Mouse (Mus musculus) olfactory bulb, adult 2 months (tissue): Measurements from ENCODE around the gene Sema5a. TPM values are rescaled to one million over a fixed set of nuclear protein-coding genes. Genes with fewer than 3 reads are reported as not detected.

ENCODE experiments used
- H3K27ac ChIP-seq: fragments of 200-500 bp; 2 replicates; pipeline ENCODE4 v1.5.1; 2012; ENCODE audit warnings: low read depth, low read length; ENCODE audit not compliant: insufficient read depth
- H3K4me1 ChIP-seq: fragments of 200-500 bp; 2 replicates; pipeline ENCODE4 v1.6.1; 2012; ENCODE audit warnings: low read length; ENCODE audit not compliant: control insufficient read depth, insufficient read depth
- H3K4me3 ChIP-seq: fragments of 200-500 bp; 2 replicates; pipeline ENCODE4 v1.5.1; 2012; ENCODE audit warnings: mild to moderate bottlenecking, low read depth, low read length, moderate library complexity; ENCODE audit not compliant: insufficient read depth
- CTCF ChIP-seq: fragments of 200-500 bp; IDR thresholded peaks from 2 replicates; pipeline ENCODE4 v1.5.1; 2012; ENCODE audit warnings: low read depth, mild to moderate bottlenecking, low read length, moderate library complexity; ENCODE audit not compliant: insufficient read depth
- POLR2A ChIP-seq: fragments of 200-500 bp; IDR thresholded peaks from 2 replicates; pipeline ENCODE4 v1.6.1; 2012; ENCODE audit warnings: mild to moderate bottlenecking, low read depth, low read length, moderate library complexity; ENCODE audit not compliant: insufficient read depth
- WGBS: fragments of 180-500 bp; shearing (Covaris S2); methylation state at CpG from one replicate; pipeline ENCODE4 v1.1.7; 2018; 5-methylcytosine and 5-hydroxymethylcytosine counted together
- polyA plus RNA-seq: library from polyadenylated mRNA; stranded (reverse); fragments of >200 nt; gene quantifications from 2 replicates; pipeline ENCODE4 v1.2.4, GENCODE M21; 2012; ENCODE audit warnings: low replicate concordance; ENCODE audit not compliant: missing spikeins, insufficient read depth, insufficient read length

Sema5a gene
- polyA plus RNA-seq, 1 experiment, result not detected

DNA sequence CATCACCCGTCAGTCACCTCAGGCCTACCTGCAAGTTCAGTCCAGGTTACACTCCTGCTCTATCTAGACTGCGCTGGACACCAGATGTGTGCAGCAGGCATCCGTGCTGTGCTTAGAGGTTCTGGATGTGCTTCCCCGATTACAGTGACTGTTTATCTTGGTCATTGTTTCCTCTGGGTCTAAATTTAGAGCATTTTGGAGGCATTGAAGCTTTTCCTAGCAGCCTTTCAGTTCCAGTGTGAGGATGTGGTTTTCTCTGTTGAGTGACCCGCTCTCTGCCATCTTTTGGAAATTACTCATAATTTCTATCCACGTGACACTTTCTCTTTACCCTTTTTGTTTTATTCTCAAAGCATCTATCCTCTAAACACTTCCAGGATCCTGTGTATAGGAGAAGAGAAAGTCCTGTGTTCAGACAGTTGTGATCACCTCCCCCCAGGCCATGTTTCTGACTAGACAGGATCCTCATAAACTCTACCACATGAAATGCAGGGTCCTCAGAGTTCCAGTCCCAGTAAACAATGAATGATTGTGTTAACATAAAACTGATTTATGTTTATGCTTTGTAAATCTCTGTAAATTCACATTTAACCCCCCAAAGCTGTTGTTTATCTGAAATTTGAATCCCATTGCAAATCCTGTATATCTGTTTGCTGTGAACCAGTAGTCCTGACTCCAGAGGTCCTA is 62.1 kb downstream of the Sema5a start:
- TF ChIP-seq CTCF (no peak), POLR2A (no peak)
- no peak overlapping the region for H3K27ac ChIP-seq
- H3K4me3 ChIP-seq, result no peak overlapping the region
- H3K4me1 ChIP-seq, result no peaks in the 10 kb centered on the region
- 78% methylated on average over 6 of the region's 6 CpGs for WGBS

GRCm38 (mm10) chr15:32310834-32311233 is 66.2 kb downstream of the Sema5a start:
- no peak for TF ChIP-seq POLR2A
- TF ChIP-seq CTCF, result no peak
- Histone ChIP-seq H3K27ac (no peak overlapping the region), H3K4me3 (no peak overlapping the region), H3K4me1 (no peaks in the 10 kb centered on the region)
- WGBS, result 92% methylated on average over 8 of the region's 8 CpGs

DNA sequence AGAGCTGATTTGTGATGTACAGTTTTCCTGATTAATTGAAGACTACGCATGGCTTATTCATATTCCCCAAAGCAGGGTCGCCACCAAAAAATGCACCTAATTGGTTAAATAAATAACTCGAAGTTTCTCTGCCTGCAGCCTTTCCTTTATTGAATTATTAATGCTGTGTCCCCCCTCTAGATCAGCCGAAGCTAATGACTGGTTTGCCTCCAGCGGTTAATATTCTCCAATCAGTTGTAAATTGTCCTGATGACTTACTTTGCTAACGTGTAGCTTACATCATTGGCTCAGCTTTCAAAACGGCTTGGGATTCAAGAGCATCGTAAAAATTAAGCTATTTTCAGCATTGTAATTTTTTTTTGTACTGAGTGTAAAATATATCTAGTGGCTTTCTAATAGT is 66.7 kb downstream of the Sema5a start:
- no peaks in the 10 kb centered on the region for H3K4me1 ChIP-seq
- 69% methylated on average over 8 of the region's 8 CpGs for WGBS
- no peak for TF ChIP-seq CTCF
- no peak for TF ChIP-seq POLR2A
- no peak overlapping the region for H3K4me3 ChIP-seq
- H3K27ac ChIP-seq, result no peak overlapping the region

- no peak overlapping the region for H3K4me3 ChIP-seq
- 77% methylated on average over 5 of the region's 5 CpGs for WGBS
- H3K27ac ChIP-seq, result no peak overlapping the region
- no peak for TF ChIP-seq POLR2A
- no peak for TF ChIP-seq CTCF
- H3K4me1 ChIP-seq, result no peaks in the 10 kb centered on the region
These were observed 72.5 kb downstream of the Sema5a start for GRCm38 (mm10) chr15:32317074-32317473.

GRCm38 (mm10) chr15:32320739-32321138 is 76.1 kb downstream of the Sema5a start:
- no peak overlapping the region for H3K27ac ChIP-seq
- no peak overlapping the region for H3K4me3 ChIP-seq
- peaks cover 7% of the 10 kb centered on the region for H3K4me1 ChIP-seq
- WGBS, result 96% methylated on average over 3 of the region's 3 CpGs
- TF ChIP-seq CTCF (no peak), POLR2A (no peak)

DNA sequence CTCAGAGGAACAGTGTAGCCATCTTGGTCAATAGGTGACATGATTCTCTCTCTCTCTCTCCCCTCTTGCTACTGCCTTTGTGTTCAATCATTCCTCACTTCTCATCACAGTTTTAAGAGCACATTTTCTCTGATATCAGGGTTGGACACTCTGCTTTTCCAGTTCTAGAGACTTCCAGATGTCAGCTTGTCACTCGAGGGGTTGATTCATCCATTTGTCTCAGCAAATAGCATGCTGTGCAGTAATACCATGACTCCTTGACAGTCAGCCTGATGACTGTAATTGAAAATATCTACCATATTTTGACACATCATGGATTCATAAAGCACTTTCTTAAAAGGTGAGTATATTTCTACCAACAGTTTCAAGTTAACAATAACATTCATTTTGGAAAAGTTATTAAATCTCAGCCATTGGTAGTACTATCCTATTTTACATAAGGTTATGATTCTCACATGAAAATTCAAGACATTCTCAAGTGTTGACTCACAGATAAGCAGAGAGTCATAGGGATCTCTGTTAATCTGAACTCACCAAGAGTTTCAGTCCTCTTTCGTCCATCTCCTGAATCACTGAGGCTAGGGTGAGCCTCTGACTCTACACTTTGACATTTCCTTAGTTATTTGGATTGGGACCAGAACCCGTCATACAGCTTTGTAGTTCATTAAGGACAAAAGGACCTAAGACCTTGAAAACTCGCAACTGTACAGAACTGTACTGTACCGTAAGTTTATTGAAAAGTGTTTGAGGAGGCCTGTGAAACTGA is 78.0 kb downstream of the Sema5a start:
- TF ChIP-seq POLR2A (no peak), CTCF (no peak)
- Histone ChIP-seq H3K27ac (no peak overlapping the region), H3K4me1 (peaks cover 7% of the 10 kb centered on the region), H3K4me3 (no peak overlapping the region)
- 90% methylated on average over 5 of the region's 5 CpGs for WGBS

DNA sequence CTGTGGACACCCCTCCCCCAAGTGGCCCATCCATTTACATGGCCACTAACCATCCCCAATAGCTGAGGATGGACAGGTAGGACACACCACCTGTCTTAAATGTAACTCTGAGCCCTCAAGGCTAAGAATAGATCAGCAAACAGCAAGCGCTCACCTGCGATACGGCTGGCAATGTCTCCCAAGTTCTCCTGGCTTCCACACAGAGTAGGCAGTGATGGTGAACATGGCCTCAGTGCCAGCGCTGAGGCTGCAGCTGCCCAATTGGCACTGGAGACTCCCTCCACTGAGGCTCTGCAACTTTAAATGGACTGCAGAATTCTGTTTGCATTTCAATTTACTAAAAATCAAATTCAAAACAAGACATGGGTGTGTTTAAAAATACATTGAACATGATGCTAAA is 78.6 kb downstream of the Sema5a start:
- Histone ChIP-seq H3K4me3 (no peak overlapping the region), H3K4me1 (peaks cover 7% of the 10 kb centered on the region), H3K27ac (no peak overlapping the region)
- 80% methylated on average over 4 of the region's 4 CpGs for WGBS
- no peak for TF ChIP-seq POLR2A
- no peak for TF ChIP-seq CTCF

- no peak for TF ChIP-seq CTCF
- TF ChIP-seq POLR2A, result no peak
- Histone ChIP-seq H3K4me3 (no peak overlapping the region), H3K4me1 (peaks cover 10% of the 10 kb centered on the region), H3K27ac (no peak overlapping the region)
- WGBS, result 39% methylated on average over 7 of the region's 7 CpGs
These were observed 79.5 kb downstream of the Sema5a start for GRCm38 (mm10) chr15:32324105-32324504.

DNA sequence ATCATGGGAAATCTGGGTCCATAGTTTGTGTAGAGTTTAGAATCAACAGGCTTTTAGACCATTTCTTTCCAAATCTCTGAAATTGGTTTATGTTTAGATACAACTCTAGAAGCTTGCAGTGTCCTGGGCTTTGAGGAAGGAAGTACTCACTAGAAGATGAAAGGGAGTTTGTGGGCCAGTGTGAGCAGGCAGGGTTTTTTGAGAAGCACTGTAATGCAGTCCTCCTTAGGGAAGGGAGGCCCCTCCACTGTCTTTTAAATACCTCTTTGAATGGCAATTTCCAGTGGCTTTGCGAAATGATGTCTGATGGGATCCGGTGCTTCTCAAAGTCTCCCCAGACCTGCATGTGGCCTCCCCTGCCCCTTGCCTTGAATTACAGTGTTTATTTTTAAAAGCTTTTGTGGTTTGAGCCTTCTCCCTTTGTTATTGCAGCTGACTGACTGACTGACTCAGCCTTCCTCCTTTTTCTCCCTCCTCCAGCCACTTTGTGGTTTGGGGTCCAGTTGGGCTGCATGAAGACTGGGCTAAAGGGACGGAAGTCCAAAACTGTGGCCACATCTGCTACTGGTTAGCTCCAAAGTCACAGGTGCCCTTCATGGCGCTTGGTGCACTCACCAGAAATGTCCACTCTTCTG is 83.9 kb downstream of the Sema5a start:
- Histone ChIP-seq H3K27ac (no peak overlapping the region), H3K4me3 (no peak overlapping the region), H3K4me1 (peaks cover 7% of the 10 kb centered on the region)
- TF ChIP-seq CTCF (no peak), POLR2A (no peak)
- WGBS, result 83% methylated on average over 4 of the region's 4 CpGs
